ENCODE assay signal across 10 mouse cellular contexts in genomic region chr5:12564602-12565220, GRCm38 (mm10).
DNase-seq lines count a peak whose midpoint lies in the region; ATAC-seq and TF ChIP-seq lines count a peak whose summit lies in the region.
"Had no signal": no experiment of that assay in that cellular context is flagged by ENCODE, and none has a peak within 500 bp of the region (broad histone marks: within the 10 kb centered on the region; RNA-seq: fewer than 3 reads in every experiment).

No protein-coding gene starts in this region.

- no peak for DNase-seq in kidney, adult 2 months
- DNase-seq in kidney, adult 11 months, result no peak
- peak; percentile 69 for DNase-seq in adipocyte (ENCODE audit: low spot score)
- peak; percentile 42 for DNase-seq in limb, embryonic 11.5 days (ENCODE audit: low spot score)
- no peak for DNase-seq in spleen, postnatal 4 days (ENCODE audit: low spot score in 2 of 2)
- DNase-seq: lung, adult 18-20 months had no signal

- no peak for TF ChIP-seq POLR2A in kidney, adult 2 months (IDR thresholded peaks at IDR 0.05; ENCODE audit: low read depth, low read length)

- ATAC-seq in limb, embryonic 11.5 days (ENCODE audit: insufficient number of reproducible peaks, low FRiP score, low TSS enrichment, low read depth), result peak; percentile 71; the same call in 1 of the 2 replicates
- ATAC-seq in heart, embryonic 12.5 days (ENCODE audit: insufficient number of reproducible peaks, low FRiP score), result no peak
- no peak for ATAC-seq in inflammation-experienced regulatory T-cells, adult 6 months

- no peaks in the 10 kb centered on the region for H3K4me1 ChIP-seq in kidney, adult 2 months (ENCODE audit: control insufficient read depth, insufficient read depth, low read length)
- H3K4me1 ChIP-seq in limb, embryonic 11.5 days (ENCODE audit: control insufficient read depth, insufficient read depth, low read length), result 0 out of 2 replicates have a peak, but pooled peaks cover 2% of the 10 kb centered on the region
- 0 out of 2 replicates have a peak, but pooled peaks cover 2% of the 10 kb centered on the region for H3K4me1 ChIP-seq in heart, embryonic 12.5 days (replicated peaks)

- H3K79me2 ChIP-seq in C2C12 (ENCODE audit: control insufficient read depth, insufficient read depth), result no peaks in the 10 kb centered on the region

- no peak overlapping the region for H3K4me2 ChIP-seq in limb, embryonic 11.5 days (ENCODE audit: low read depth, severe bottlenecking)
- no peak overlapping the region for H3K4me2 ChIP-seq in heart, embryonic 12.5 days

- H3K9ac ChIP-seq in limb, embryonic 11.5 days (ENCODE audit: low read length), result no peak overlapping the region
- H3K9ac ChIP-seq in heart, embryonic 12.5 days, result no peak overlapping the region

- H3K9me3 ChIP-seq in limb, embryonic 11.5 days (ENCODE audit: control insufficient read depth, low read length), result no peaks in the 10 kb centered on the region
- H3K9me3 ChIP-seq in heart, embryonic 12.5 days (replicated peaks), result no peaks in the 10 kb centered on the region

- no peaks in the 10 kb centered on the region for H3K27me3 ChIP-seq in kidney, adult 2 months (replicated peaks; ENCODE audit: control insufficient read depth, insufficient read depth, low read length)
- H3K27me3 ChIP-seq in C2C12 (ENCODE audit: control insufficient read depth, insufficient read depth, insufficient read length), result no peaks in the 10 kb centered on the region
- H3K27me3 ChIP-seq in limb, embryonic 11.5 days (ENCODE audit: control insufficient read depth, insufficient read depth, low read length), result no peaks in the 10 kb centered on the region
- no peaks in the 10 kb centered on the region for H3K27me3 ChIP-seq in heart, embryonic 12.5 days (replicated peaks)

- no peak overlapping the region for H3K4me3 ChIP-seq in kidney, adult 2 months (ENCODE audit: insufficient read depth, low read depth, low read length)
- no peak overlapping the region for H3K4me3 ChIP-seq in C2C12 (ENCODE audit: insufficient read depth, poor library complexity, severe bottlenecking)
- no peak overlapping the region for H3K4me3 ChIP-seq in limb, embryonic 11.5 days (ENCODE audit: low read depth, low read length)
- no peak overlapping the region for H3K4me3 ChIP-seq in heart, embryonic 12.5 days
- H3K4me3 ChIP-seq: erythroblast, embryonic 14.5 days had no signal

- no peak overlapping the region for H3ac ChIP-seq in C2C12 (ENCODE audit: control insufficient read depth, insufficient read length, low read depth)

- TF ChIP-seq CTCF in kidney, adult 2 months (conservative IDR thresholded peaks at IDR 0.05; ENCODE audit: insufficient read depth, insufficient read length, low read depth, low read length), result 0 out of 2 replicates have a peak, but pooled peaks have one; percentile 29
- TF ChIP-seq CTCF in C2C12 (IDR thresholded peaks at IDR 0.05; ENCODE audit: control insufficient read depth, insufficient read depth, insufficient read length), result peak; percentile 6

- H3K36me3 ChIP-seq in kidney, adult 2 months (ENCODE audit: control insufficient read depth, insufficient read depth, low read length), result no peaks in the 10 kb centered on the region
- no peaks in the 10 kb centered on the region for H3K36me3 ChIP-seq in C2C12 (ENCODE audit: control insufficient read depth, insufficient read depth)
- no peaks in the 10 kb centered on the region for H3K36me3 ChIP-seq in limb, embryonic 11.5 days (ENCODE audit: control insufficient read depth, insufficient read depth, low read length)
- no peaks in the 10 kb centered on the region for H3K36me3 ChIP-seq in heart, embryonic 12.5 days

- no peak overlapping the region for H3K27ac ChIP-seq in kidney, adult 2 months (ENCODE audit: insufficient read depth, low read depth, low read length)
- H3K27ac ChIP-seq in limb, embryonic 11.5 days (replicated peaks; ENCODE audit: low read depth, low read length), result no peak overlapping the region
- no peak overlapping the region for H3K27ac ChIP-seq in heart, embryonic 12.5 days (ENCODE audit: poor library complexity, severe bottlenecking)

- no peaks in the 10 kb centered on the region for H3K79me3 ChIP-seq in C2C12 (ENCODE audit: low read depth)

- 62% methylated on average over 2 of the region's 2 CpGs for WGBS in kidney, adult 2 months
- 52% methylated on average over 2 of the region's 2 CpGs for WGBS in limb, embryonic 11.5 days
- WGBS in heart, embryonic 12.5 days, result 43% methylated on average over 2 of the region's 2 CpGs

TF ChIP-seq in C2C12, 6 proteins besides CTCF, POLR2A, EP300 and RAD21:
- no peak for TF ChIP-seq CEBPB (IDR thresholded peaks at IDR 0.05; ENCODE audit: low read depth)
- TF ChIP-seq MYOD1 (IDR thresholded peaks at IDR 0.05; ENCODE audit: control insufficient read depth, insufficient read length, low read depth), result no peak
- TF ChIP-seq FOSL1 (IDR thresholded peaks at IDR 0.05; ENCODE audit: insufficient read depth, low read length, poor library complexity, severe bottlenecking), result no peak
- no peak for TF ChIP-seq USF1 (IDR thresholded peaks at IDR 0.05; ENCODE audit: low read depth)
- TF ChIP-seq MYOG (IDR thresholded peaks at IDR 0.05; ENCODE audit: control insufficient read depth, extremely low read depth, insufficient read length), result no peak
- no peak for TF ChIP-seq MAX (IDR thresholded peaks at IDR 0.05)

Comparison
In these comparisons a context has a peak if more than half of its experiments do, and no peak if none do; other contexts are left out.
1. DNase-seq: peak in adipocyte (single experiment) and limb, embryonic 11.5 days (single experiment); none in kidney, adult 2 months (single experiment), kidney, adult 11 months (single experiment) and spleen, postnatal 4 days (0 of 2).